Mouse (Mus musculus) liver, embryonic 14.5 days (tissue): ENCODE data around the gene Adamtsl4. TPM values are rescaled to one million over a fixed set of nuclear protein-coding genes. Genes with fewer than 3 reads are reported as not detected.
A peak's percentile ranks its signal among the peaks of the same experiment; 100 is the strongest.

Source experiments
- ATAC-seq: fragments of 200-750 bp; cut with Nextera tagmentation; 2 replicates; pipeline ENCODE4 v1.8.0; 2017; ENCODE audit warnings: moderate number of reproducible peaks, mild to moderate bottlenecking, moderate library complexity; ENCODE audit not compliant: insufficient read depth
- DNase-seq, 3 experiments: peaks; one replicate each; pipeline ENCODE4 v3.0.0-alpha.2; 2012 to 2013; ENCODE audit warnings: low read depth in 3 of 3, low spot score in 3 of 3
- H3K27ac ChIP-seq: fragments of 300-500 bp; sonication (generic); 2 replicates; pipeline ENCODE4 v1.5.1; 2014; ENCODE audit warnings: moderate library complexity, mild to moderate bottlenecking, control low read depth, inconsistent platforms
- H3K27me3 ChIP-seq: fragments of 300-500 bp; sonication (generic); 2 replicates; pipeline ENCODE4 v1.6.1; 2014; ENCODE audit warnings: mild to moderate bottlenecking, low read length, moderate library complexity; ENCODE audit not compliant: control insufficient read depth, insufficient read depth
- H3K36me3 ChIP-seq: fragments of 300-500 bp; sonication (generic); replicated peaks from 2 replicates; pipeline ENCODE4 v1.6.1; 2014; ENCODE audit warnings: low read depth; ENCODE audit not compliant: control insufficient read depth, insufficient read depth
- H3K4me1 ChIP-seq, 2 experiments: fragments of 200-500 bp in 1 of 2; fragments of 300-500 bp in 1 of 2; sonication (generic) in 1 of 2; replicated peaks; 2 replicates each; pipeline ENCODE4 v1.6.1; 2012 to 2014; ENCODE audit warnings: antibody characterized with exemption in 1 of 2, inconsistent platforms in 1 of 2, low read length in 1 of 2; ENCODE audit not compliant: control insufficient read depth in 2 of 2, insufficient read depth in 2 of 2
- H3K4me2 ChIP-seq: fragments of 300-500 bp; sonication (generic); 2 replicates; pipeline ENCODE4 v1.6.1; 2014; ENCODE audit warnings: low read depth, mild to moderate bottlenecking, control low read depth, moderate library complexity
- H3K4me3 ChIP-seq, 2 experiments: fragments of 200-500 bp in 1 of 2; fragments of 300-500 bp in 1 of 2; sonication (generic) in 1 of 2; 2 replicates each; pipeline ENCODE4 v1.5.1; 2012 to 2014; ENCODE audit warnings: low read depth in 2 of 2, low read length in 2 of 2, mild to moderate bottlenecking in 2 of 2, control low read depth in 1 of 2, inconsistent platforms in 1 of 2, moderate library complexity in 1 of 2; ENCODE audit not compliant: insufficient read depth in 1 of 2
- H3K9ac ChIP-seq: fragments of 300-500 bp; sonication (generic); replicated peaks from 2 replicates; pipeline ENCODE4 v1.6.1; 2014; ENCODE audit warnings: mild to moderate bottlenecking, control low read depth, moderate library complexity
- H3K9me3 ChIP-seq: fragments of 300-500 bp; sonication (generic); 2 replicates; pipeline ENCODE4 v1.6.1; 2016; ENCODE audit warnings: low read length, mixed read lengths; ENCODE audit not compliant: control insufficient read depth
- CTCF ChIP-seq: IDR thresholded peaks from 2 replicates; pipeline ENCODE4 v1.5.1; 2016; ENCODE audit warnings: antibody characterized with exemption, low read depth, control low read depth
- EP300 ChIP-seq: IDR thresholded peaks from 2 replicates; pipeline ENCODE4 v1.6.1; 2016; ENCODE audit warnings: antibody characterized with exemption, low read depth
- WGBS: fragments of 180-500 bp; shearing (Covaris S2); extraction: QIAGEN DNeasy Blood & Tissue Kit; methylation state at CpG from one replicate; pipeline ENCODE4 v1.1.7; 2014; ENCODE audit not compliant: insufficient replicate concordance; 5-methylcytosine and 5-hydroxymethylcytosine counted together
- polyA plus RNA-seq, 2 experiments: library from polyadenylated mRNA; depleted of rRNA in 1 of 2; stranded (reverse) in 1 of 2; unstranded in 1 of 2; fragments of >200 nt; fragmentation: Nextera tagmentation in 1 of 2; extraction: Ambion mirVana in 1 of 2; gene quantifications; 2 replicates each; pipeline versions ENCODE4 v1.2.1 to v1.2.3; 2012 to 2014

Adamtsl4 gene
- polyA plus RNA-seq, 2 experiments, result 0.12 to 0.17 TPM

DNA sequence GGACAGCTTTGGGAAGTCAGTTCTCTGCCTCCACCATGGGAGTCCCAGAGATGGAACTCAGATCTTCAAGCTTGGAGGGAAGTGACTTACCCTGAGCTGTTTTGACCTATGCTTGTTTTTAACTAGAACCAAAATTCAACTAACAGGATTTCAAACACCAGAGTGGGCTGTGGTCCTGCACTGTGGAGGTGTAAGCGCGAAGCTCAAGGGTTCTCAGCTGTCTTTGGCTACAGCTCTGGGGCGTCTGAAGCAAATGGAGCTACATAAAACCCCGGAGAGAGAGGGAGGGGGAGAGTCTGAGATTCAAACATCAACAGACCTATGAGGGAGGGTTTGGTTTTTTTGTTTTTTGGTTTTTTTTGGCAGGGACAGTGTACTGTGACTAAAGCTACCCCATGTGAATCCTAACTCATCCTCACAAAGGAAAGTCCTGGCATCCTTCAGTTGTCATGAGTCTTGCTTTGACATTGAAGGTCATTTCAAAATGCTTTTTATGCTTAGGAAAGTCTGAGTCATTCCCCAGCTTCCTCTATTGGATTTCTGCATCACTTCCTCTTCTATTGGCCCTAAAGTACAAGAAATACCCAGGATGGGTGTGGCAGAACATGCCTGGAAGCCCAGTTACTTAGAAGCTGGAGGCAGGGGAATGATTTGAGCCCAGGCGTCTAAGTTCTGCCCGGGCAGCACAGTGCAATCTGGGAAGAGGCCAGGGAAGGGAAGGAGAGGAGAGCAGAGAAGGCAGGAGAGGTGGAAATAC, 37.3 kb downstream of the Adamtsl4 start:
- Histone ChIP-seq H3K9ac (no peak overlapping the region), H3K27me3 (no peaks in the 10 kb centered on the region), H3K4me1 (peaks cover 9 to 18% of the 10 kb centered on the region in 2 experiments), H3K27ac (peak overlapping the region; percentile 58), H3K36me3 (no peaks in the 10 kb centered on the region), H3K4me2 (no peak overlapping the region), H3K4me3 (no peak overlapping the region), H3K9me3 (no peaks in the 10 kb centered on the region)
- 41% methylated on average over 6 of the region's 6 CpGs for WGBS
- peak; percentile 21; the same call in 1 of the 2 replicates for ATAC-seq
- no peak for DNase-seq
- TF ChIP-seq EP300 (no peak), CTCF (no peak)

DNA sequence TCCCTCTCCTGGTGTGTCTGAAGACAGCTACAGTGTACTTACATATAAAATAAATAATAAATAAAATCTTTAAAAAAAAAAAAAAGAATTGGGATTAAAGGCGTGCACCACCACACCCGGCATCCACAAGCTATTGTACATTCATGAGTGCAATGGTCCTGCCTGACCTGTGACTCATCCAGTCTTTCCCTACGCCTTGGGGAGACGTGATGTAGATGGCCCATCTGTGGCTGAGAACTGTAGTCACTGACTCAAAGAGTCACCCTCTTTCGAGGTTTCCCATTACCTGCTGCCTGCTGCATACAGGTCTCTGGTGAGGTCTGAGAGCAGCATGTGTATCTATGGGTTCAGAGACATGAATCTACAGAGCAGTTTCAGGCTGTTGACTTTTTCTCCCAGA, 39.7 kb downstream of the Adamtsl4 start:
- peaks cover 22 to 26% of the 10 kb centered on the region in 2 experiments for H3K4me1 ChIP-seq
- no peak for DNase-seq

GRCm38 (mm10) chr3:95645313-95646235, 42.1 kb downstream of the Adamtsl4 start:
- Histone ChIP-seq H3K36me3 (no peaks in the 10 kb centered on the region), H3K27me3 (no peaks in the 10 kb centered on the region), H3K4me3 (no peak overlapping the region), H3K4me2 (peak overlapping the region; percentile 15; the same call in 1 of the 2 replicates), H3K9ac (no peak overlapping the region), H3K27ac (peak overlapping the region; percentile 25; the same call in 1 of the 2 replicates), H3K9me3 (no peaks in the 10 kb centered on the region), H3K4me1 (peaks cover 26 to 28% of the 10 kb centered on the region in 2 experiments)
- WGBS, result 34% methylated on average over 10 of the region's 10 CpGs
- no peak for TF ChIP-seq CTCF
- no peak for TF ChIP-seq EP300
- DNase-seq (peak in 2 of 3 experiments; percentile 47 to 49), ATAC-seq (peak; percentile 55)

More for the DNA sequence above, 39.7 kb downstream of the Adamtsl4 start:
- Histone ChIP-seq H3K27me3 (no peaks in the 10 kb centered on the region), H3K36me3 (no peaks in the 10 kb centered on the region), H3K4me2 (no peak overlapping the region), H3K9ac (no peak overlapping the region), H3K27ac (no peak overlapping the region), H3K4me3 (no peak overlapping the region), H3K9me3 (no peaks in the 10 kb centered on the region)
- WGBS, result 75% methylated on average over 5 of the region's 5 CpGs
- TF ChIP-seq EP300, result no peak
- no peak for TF ChIP-seq CTCF
- no peak for ATAC-seq

- no peak overlapping the region for H3K4me2 ChIP-seq
- H3K4me1 ChIP-seq, result peaks cover 30 to 37% of the 10 kb centered on the region in 2 experiments
- DNase-seq (peak in 1 of 3 experiments; percentile 38), ATAC-seq (peak; percentile 75; the same call in 1 of the 2 replicates)
- TF ChIP-seq EP300 (peak; percentile 85), CTCF (no peak)
- WGBS, result 35% methylated on average over 7 of the region's 7 CpGs
- H3K4me3 ChIP-seq, result no peak overlapping the region
- H3K9me3 ChIP-seq, result no peaks in the 10 kb centered on the region
- no peaks in the 10 kb centered on the region for H3K27me3 ChIP-seq
- H3K9ac ChIP-seq, result 0 out of 2 replicates have a peak overlapping the region, but pooled peaks have one; percentile 31
- no peaks in the 10 kb centered on the region; the same call in 1 of the 2 replicates for H3K36me3 ChIP-seq
- peak overlapping the region; percentile 54 for H3K27ac ChIP-seq
Observed at GRCm38 (mm10) chr3:95643097-95643496, 44.6 kb downstream of the Adamtsl4 start.

- peaks cover 23 to 27% of the 10 kb centered on the region in 2 experiments for H3K4me1 ChIP-seq
- DNase-seq, result no peak
Observed at GRCm38 (mm10) chr3:95639694-95640093, 48.0 kb downstream of the Adamtsl4 start.

More at GRCm38 (mm10) chr3:95639694-95640093, 48.0 kb downstream of the Adamtsl4 start:
- Histone ChIP-seq H3K4me2 (no peak overlapping the region), H3K9me3 (no peaks in the 10 kb centered on the region), H3K27me3 (no peaks in the 10 kb centered on the region), H3K27ac (no peak overlapping the region), H3K4me3 (no peak overlapping the region), H3K36me3 (peaks cover 18% of the 10 kb centered on the region), H3K9ac (no peak overlapping the region)
- WGBS, result 65% methylated on average over 1 of the region's 1 CpGs
- no peak for ATAC-seq
- TF ChIP-seq CTCF, result peak; percentile 44
- TF ChIP-seq EP300, result no peak
